Mouse (Mus musculus): ENCODE measurements around the gene Rap1gap.

Gene Rap1gap

GRCm38 (mm10) chr4:137692107-137692902 is 27.8 kb downstream of the Rap1gap start:
- DNase-seq (ENCODE audit: low spot score in 2 of 2) = peak; percentile 61 to 73

- DNase-seq (ENCODE audit: low spot score in 2 of 2) = no peak
Measured at GRCm38 (mm10) chr4:137695300-137695699, 30.8 kb downstream of the Rap1gap start.

GRCm38 (mm10) chr4:137695900-137696299 is 31.4 kb downstream of the Rap1gap start:
- DNase-seq (ENCODE audit: low spot score in 2 of 2) = no peak

- DNase-seq (ENCODE audit: low spot score in 2 of 2) = no peak
Measured at GRCm38 (mm10) chr4:137697156-137697885, 32.8 kb downstream of the Rap1gap start.

GRCm38 (mm10) chr4:137698076-137698985 is 33.8 kb downstream of the Rap1gap start:
- no peak for DNase-seq (ENCODE audit: low spot score in 2 of 2)

GRCm38 (mm10) chr4:137699264-137700211 is 35.0 kb downstream of the Rap1gap start:
- DNase-seq (ENCODE audit: low spot score in 2 of 2) = no peak

- no peak for DNase-seq (ENCODE audit: low spot score in 2 of 2)
Measured at GRCm38 (mm10) chr4:137700960-137701359, 36.4 kb downstream of the Rap1gap start.

GRCm38 (mm10) chr4:137703077-137703476 is 38.6 kb downstream of the Rap1gap start:
- DNase-seq (ENCODE audit: low spot score in 2 of 2) = no peak

- DNase-seq (ENCODE audit: low spot score in 2 of 2) = no peak
Measured at GRCm38 (mm10) chr4:137704561-137704960, 40.0 kb downstream of the Rap1gap start.

GRCm38 (mm10) chr4:137705379-137705778 is 40.9 kb downstream of the Rap1gap start:
- peak in 1 of 2 experiments; percentile 38 for DNase-seq (ENCODE audit: low spot score in 2 of 2)

GRCm38 (mm10) chr4:137706510-137706909 is 42.0 kb downstream of the Rap1gap start:
- no peak for DNase-seq (ENCODE audit: low spot score in 2 of 2)

GRCm38 (mm10) chr4:137707216-137707990 is 42.9 kb downstream of the Rap1gap start:
- DNase-seq (ENCODE audit: low spot score in 2 of 2) = peak in 1 of 2 experiments; percentile 54

- DNase-seq (ENCODE audit: low spot score in 2 of 2) = no peak
Measured at GRCm38 (mm10) chr4:137712963-137713362, 48.4 kb downstream of the Rap1gap start.

GRCm38 (mm10) chr4:137714020-137714624 is 49.6 kb downstream of the Rap1gap start:
- DNase-seq (ENCODE audit: low spot score in 2 of 2) = no peak

- DNase-seq (ENCODE audit: low spot score in 2 of 2) = no peak
Measured at GRCm38 (mm10) chr4:137717005-137717404, 52.5 kb downstream of the Rap1gap start.

- DNase-seq (ENCODE audit: low spot score in 2 of 2) = no peak
Measured at GRCm38 (mm10) chr4:137717671-137718070, 53.1 kb downstream of the Rap1gap start.

GRCm38 (mm10) chr4:137719378-137720077 is 55.0 kb downstream of the Rap1gap start:
- no peak for DNase-seq (ENCODE audit: low spot score in 2 of 2)

GRCm38 (mm10) chr4:137721563-137721962 is 57.0 kb downstream of the Rap1gap start:
- no peak for DNase-seq (ENCODE audit: low spot score in 2 of 2)

- no peak for DNase-seq (ENCODE audit: low spot score in 2 of 2)
Measured at GRCm38 (mm10) chr4:137722230-137722629, 57.7 kb downstream of the Rap1gap start.
